Mouse (Mus musculus) kidney, postnatal 36 days (tissue): ENCODE measurements around the gene Rnf181.

ENCODE experiments used
- DNase-seq, 2 experiments: peaks; one replicate each; pipeline ENCODE4 v3.0.0; 2021 to 2022; ENCODE audit warnings: mixed read lengths in 2 of 2

Rnf181 gene

DNA sequence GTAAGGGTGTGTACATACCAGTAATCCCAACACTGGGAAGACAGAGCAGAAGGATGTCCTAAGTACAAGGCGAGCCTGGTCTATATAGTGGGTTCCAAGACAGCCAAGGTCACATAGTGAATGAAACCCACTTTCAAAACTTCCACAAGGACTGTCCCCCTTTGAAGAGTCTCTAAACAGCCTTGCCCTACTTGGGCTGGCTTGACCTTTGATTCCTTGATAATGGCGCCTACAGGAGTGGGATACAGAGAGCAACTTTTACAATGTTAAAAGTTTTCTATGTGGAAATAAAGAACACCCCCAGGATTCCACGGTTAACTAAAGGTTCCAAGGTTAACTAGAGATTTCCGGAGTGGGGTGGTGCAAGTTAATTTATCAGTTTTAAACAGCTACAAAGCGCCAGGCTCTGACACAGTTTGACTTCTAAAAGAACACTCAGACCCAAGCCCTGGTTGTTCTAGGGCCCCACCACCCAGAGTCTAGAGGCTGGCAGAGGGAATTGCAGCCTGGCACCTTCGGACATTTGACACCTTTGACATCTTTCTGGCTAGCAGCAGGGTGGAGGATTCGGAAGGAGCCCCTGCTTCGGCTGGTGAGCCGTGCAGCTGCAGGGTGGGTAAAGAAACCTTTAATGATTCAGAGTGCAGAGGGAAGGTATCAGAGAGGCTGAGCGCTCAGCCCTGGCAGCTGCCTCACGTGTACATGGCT lies 6.7 kb downstream of the Rnf181 start:
- DNase-seq: peak; percentile 62 to 75

DNA sequence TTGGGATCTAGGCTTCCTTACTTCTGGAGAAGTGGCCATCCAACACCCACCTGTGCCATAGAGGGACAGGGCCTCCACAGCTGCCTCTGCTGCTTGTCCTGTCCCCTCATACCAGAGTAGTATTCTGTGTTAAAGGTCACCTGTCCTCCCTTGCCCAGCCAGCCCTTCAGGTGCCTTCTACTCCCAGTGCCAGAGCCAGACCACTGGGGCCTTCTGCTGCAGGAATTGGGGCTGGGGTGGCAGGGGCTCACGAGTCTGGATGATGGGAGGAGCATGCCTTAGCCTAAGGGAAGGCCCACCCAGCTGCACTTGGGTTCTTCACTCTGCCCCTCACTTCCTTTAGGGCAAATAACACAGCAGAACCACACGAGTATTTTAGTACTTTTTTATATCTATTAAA lies 7.4 kb downstream of the Rnf181 start:
- DNase-seq: peak in 1 of 2 experiments; percentile 36

DNA sequence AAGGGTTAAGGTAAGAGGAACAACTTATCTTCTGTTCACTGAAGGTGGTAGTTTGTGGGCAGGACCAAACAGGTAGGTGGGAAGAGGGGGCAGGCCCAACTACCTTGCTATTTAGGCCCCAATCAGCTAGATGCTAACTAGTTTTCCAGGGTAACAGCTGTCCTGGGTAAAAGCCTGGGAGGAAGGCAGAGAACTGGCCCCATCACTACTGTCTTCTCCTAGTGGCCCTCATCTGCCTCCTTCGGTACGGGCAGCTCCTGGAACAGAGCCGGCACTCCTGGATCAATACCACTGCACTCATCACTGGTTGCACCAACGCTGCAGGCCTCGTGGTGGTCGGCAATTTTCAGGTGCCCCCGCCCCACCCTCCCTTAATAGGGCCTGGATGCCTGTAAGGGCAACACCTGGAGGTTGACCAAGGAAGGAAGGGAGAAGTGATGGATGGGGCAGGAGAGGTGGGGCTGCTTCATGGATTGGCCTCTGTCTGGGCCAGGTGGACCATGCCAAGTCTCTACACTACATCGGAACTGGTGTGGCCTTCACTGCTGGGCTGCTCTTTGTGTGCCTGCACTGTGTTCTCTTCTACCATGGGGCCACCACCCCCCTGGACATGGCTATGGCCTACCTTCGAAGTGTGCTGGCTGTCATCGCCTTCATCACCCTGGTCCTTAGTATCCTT lies 8.5 kb downstream of the Rnf181 start:
- DNase-seq: no peak

DNA sequence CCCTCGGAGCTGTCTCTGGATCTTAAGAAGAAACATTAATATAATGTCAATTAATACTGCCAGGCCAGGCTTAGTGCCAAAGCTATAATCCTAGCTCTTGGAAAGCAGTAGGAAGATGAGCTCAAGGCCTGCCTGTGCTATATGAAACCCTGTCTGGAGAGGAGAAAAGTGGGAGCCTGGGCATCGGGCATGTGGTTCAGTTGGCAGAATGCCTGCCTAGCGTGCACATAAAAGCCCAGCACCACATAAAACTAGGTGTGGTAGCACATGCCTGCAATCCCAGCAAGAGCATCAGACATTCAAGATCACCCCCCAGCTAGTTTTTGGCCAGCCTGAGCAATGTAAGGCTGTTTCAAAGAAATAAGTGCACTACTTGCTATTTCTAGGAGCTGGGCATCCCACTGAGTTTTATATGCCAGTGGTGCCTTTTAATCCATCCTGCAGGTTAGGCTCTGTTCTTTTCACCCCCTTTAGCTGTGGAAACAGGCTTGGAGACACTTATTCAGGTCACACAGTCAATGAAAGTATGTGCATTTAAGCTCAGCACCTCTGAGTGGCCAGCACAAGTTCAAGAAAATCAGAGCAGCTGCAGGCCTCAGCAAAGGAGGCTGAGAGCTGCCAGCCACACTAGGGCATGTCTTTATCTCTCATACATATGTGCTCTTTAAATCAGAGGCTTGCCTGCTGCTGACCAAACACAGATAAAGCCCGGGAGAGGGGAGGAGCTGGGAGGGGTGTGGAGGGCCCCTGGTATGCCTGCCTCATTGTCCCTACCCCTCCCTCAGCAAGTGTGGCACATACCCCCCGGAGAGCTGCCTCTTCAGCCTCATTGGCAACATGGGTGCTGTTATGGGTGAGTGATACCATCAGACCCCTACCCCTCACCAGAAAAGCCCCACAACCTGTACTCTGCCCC lies 9.3 kb downstream of the Rnf181 start:
- DNase-seq: peak; percentile 35 to 54

DNA sequence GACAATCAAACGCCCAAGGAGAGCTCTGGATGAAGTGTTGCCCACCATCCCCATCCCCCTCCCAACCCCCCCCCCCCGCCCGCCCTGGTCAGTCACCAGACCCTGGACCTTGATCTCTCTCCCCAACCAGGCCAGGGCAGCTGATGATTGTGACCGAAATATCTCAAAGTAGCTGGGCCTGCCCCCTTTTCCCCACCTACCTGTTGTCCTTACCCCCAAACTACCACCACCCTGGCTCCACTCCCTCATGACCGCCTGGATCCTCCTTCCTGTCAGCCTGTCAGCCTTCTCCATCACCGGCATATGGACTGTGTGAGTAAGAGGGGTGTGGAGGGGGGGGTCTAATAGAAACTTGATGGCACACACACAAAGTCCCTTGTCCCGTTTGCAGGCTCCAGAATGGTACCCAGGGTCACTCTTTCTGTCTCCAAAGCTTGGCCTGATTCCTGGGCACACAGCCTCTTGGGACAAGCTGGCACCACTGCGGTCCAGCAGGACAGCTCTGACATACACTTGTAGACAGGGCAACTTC lies 10.7 kb downstream of the Rnf181 start:
- peak; percentile 64 to 70 for DNase-seq

DNA sequence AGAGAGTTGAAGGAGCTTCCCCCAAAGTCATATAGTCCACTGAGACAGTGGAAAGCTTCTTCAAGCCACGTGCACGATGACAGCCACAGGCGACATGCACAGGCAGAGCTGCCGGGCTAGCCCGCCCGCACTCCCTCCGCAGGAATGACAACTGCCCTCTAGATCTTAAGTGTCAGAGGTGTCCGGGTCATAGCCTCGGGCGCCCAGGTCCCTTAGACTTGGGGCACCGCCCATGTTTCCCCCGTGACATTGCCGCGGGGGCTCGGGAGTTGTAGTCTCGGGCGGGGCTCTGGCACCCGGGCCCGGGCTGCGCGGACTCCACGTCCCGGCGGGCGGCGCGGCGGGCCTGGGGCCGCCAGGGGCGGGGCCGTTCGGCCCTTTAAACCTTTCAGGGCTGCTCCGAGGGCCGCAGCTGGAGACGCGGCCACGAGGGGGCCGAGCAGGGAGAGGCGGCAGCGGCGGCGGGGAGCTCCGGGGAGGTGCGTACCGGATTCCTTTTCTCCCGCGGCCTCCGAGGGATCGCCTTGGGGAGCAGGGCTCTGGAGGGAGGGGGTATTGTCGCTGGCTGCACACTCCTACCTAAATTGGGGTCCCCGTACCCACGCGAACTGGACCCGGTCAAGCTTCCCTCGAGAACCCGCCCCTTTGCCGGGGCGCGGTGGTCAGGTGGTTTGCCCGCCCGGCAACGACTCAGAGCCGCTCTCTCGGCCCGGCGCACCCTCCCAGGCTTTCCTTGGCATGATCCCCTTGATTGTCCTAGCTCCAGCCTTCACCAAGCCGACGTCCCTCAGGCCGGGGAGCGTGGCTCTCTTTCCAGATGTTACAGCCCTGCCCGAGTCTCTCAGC lies 11.5 kb downstream of the Rnf181 start, which contains the start of gene Tmem150a:
TSS of gene Tmem150a (plus strand) at position 382 of the 846 bp plus-strand sequence.
- DNase-seq: peak; percentile 94 to 95

DNA sequence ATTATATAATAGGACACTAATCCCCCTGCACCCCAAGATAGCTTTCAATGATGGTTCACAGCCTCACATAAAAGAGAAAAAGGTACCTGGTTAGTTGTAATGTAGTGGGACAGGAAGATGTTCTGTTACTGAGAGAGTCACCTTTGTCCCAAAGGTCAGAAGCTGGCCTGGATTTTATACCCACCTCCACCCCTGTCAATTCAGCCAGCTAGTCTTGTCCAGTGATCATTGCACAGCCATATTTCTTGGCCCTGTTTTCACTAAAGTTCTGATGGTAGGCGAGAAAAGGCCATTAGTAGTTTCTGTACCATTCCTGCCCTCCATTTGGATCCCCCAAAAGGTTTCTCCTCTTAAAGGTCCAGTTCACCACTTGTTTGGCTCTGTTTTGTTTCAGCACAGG lies 12.7 kb downstream of the Rnf181 start:
- DNase-seq: no peak

DNA sequence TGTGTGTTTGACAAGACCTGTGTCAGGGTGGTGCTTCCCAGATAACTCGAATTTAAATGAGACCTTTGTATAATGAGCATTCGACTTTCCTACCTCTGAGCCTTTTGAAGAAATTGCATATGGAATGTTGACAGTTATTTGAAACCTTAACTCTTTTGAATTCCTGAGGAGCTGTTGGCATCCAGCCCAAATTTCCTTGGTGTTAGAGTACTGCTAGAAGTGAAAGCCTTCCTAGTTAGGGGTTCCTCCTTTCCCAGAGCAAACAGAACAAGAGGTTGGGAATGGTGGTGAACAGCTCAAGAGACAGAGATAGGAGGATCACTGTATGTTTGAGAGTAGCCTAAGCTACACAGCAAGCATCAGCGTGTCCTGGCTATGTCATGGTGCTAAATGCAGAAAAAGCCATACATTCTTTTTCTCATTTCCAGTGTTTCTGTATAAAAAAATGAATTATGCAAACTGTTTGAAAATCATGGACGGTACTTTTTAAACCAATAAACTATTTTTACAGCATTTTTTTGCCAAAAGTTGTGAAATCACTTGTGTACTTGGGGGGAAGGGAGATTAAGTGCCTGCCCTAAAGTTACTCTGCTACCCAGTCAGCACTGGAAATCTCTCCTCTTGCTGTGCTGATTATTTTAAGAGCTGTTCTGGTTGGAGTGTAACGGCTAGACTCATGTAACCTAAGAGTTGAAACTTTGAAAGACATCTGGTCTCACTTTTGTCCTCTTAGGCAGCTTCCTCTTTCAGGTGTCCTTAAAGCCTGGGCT lies 13.9 kb downstream of the Rnf181 start:
- DNase-seq: peak; percentile 48 to 69

DNA sequence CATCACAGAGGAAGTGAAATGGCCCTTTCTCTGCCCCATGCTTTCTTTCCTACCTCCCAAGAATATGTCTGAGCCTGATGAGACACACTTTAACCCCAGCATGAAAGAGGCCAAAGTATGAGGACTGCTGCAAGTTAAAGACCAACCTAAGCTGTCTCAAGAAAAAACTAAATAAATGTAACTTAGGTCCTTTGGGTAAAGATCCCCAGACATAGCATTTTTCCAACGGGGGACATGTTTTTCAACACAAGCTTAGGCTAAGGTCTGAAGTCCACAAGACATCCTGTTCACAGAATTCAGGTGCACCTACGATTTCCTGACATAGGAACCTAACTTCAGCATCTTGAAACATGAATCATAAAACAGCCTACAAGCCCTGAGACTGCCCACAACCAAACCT lies 16.5 kb downstream of the Rnf181 start:
- peak; percentile 5 to 55 for DNase-seq

DNA sequence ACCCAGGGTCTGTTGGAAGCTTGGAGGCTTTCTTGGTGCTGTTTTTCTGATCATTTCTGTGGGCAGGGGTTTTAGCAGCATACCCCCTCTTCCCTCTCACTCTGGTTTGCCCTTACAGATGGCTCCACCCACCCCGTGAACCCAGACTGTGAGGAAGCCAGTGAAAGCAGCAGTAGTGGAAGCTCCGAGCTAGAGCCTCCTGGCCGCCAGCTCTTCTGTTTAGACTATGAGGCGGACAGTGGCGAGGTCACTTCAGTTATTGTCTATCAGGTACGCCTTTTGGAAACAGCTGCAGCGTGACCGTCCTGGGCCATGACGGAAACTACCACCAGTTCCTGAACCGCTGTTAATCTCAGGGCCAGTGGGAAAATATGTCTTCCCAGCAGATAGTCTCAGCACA lies 18.3 kb downstream of the Rnf181 start:
- DNase-seq: peak; percentile 68 to 69

DNA sequence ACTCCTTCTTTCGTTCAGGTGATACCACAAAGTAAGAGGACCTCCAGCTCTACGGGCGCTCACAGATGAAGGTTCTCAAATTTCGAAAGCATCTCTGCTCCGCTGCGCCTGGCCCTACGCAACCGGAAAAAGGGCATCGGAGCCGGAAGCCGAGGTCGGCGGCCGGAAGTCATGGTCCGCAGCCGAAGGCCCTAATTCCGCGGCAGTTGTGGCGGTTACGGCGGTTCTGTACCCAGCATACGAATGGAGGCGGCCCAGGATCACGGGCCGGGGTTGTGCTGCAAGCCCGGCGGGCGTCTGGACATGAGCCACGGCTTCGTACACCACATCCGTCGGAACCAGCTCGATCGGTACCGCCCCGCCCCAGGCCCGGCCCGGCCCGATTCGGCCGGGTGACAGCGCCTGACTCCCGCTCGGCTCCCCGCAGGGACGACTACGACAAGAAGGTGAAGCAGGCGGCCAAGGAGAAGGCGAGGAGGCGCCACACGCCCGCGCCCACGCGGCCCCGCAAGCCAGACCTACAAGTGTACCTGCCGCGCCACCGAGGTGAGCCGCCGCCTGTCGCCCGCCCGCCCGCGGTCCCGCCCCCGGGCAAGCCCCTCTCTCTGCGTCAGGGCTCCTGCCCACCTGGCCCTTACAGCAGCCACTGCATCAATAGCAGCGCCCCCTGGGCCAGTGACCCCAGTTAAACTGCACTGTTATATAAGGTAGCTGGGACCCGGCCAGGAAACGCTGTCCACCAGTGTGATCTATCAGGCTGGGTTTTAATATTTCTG lies 19.4 kb downstream of the Rnf181 start, which contains the start of gene 0610030E20Rik:
TSS of gene 0610030E20Rik (plus strand) at position 152 of the 776 bp plus-strand sequence.
- DNase-seq: peak; percentile 94

DNA sequence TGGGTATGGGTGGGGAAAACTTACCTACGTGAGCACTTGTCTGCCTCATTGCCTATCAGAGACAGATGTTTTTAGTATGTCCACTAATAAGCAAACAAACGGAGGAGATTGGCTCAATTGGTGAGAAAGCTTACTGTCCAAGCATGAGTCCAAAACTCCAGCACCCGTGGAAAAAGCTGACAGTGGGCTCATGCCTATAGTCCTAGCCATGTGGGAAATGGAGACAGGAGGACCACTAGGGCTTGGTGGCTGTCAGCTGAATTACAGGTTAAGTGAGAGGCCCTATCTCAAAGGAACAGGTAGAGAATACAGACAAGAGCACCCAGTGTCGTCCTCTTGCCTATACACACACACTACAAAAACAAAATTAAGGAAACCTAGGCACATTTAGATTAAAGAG lies 20.5 kb downstream of the Rnf181 start:
- no peak for DNase-seq

DNA sequence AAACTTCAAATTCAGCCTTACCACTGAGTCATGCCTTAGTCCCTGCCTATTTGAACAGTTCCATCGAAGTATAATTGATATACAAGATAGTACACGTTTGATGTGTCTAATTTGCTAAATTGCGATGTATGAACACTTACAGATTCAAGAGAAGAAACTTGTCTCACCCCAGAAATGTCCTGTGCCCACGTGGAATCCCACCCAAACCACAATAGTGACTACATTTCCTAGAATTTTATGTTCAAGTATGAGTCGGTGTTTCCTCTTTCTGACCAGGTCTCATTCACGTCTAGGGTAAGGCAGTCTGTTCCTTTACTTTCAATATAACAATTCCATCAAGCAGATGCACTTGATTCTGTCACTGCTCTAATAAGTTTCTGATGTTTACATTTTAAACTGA lies 21.1 kb downstream of the Rnf181 start:
- DNase-seq: no peak

DNA sequence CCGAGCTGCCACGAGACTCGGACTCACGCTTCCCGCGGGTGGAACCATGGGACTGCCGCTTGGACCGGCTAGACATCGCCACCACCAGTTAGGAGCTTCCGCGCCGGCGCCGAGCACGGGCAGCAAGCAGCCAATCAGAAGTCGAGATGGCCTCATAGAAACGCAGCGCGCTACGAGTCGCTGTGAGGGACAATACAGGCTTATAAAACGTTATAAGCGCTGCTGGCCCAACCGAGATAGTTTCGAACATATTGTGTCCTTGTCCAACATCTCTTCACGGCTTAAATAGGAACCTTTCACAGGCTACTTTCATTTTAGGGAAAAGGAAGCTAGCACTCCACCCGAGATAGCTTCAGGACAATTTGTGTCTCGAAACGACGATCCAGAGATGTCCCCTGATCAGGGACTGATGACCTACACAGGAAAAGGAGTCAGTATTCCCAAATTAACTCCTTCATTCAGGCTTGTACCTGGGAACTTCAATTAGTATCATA lies 21.6 kb downstream of the Rnf181 start, which contains the start of gene Usp39:
TSS of gene Usp39 (minus strand) at position 111 of the 494 bp plus-strand sequence.
- peak; percentile 97 for DNase-seq

DNA sequence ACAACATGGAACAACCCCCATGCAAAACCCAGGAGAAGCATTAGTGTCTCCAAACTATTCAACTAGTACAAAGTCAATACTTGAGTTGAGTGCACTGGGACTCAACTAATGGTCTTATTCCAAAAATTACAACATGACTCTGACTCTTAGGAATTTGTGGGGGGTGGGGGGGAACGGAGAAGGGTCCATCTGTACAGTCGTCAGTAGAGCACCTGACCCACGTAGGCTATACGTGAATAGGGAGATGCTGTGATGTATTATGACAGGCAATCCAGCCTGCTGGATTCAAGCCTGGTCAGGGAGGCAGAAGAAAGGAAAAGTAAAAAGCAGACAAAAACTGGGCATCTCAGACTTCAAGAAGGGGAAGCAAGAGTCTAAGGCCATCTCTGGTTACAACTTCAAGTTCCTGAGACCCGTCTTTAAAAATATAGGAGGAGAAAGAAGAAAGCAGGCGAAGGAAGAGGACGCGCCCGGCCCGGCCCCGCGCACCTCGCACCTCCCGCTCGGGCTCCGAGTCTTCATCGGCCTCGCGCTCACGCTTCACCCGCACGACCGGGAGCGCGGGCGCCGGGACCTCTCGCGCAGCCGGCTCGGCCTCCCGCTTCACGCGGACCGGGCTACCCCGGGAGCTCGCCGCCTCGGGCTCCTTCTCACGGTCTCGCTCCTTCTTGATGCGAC lies 22.2 kb downstream of the Rnf181 start:
- no peak for DNase-seq

DNA sequence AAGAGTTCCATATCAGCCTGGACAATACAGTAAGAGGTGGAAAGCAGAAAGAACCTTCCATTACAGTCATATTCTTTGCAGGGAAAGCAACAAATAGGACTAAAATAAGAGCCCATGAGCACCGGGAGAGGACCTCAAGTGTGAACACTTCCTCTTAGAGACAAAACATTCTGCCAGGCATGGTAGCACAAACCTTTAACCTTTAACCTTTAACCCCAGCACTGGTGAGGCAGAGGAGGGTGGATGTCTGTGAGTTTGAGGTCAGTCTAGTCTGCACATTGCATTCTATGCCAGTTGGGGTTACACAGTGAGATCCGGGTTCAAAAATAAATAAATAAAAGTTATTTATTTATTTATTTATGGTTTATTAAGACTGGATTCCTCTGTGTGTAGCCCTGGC lies 26.3 kb downstream of the Rnf181 start:
- DNase-seq: peak in 1 of 2 experiments; percentile 46

DNA sequence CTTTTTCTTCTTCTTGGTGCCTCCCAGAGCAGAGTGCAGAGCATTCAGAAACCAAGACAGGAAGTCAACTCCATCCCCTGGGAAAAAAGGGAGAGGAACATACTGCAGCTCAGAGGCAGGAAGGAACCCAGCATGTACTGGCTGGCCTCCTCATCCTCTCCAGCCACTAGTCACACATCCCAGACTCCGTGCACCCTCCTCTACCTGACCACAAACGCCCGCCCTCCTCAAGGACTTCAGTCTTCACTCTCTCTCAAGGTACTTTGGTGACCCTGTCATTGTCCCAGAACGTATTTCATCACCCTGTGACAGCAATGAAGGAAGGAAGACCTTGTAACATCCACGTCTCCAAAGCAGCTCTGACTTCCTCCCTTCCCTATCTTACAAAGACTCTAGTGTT lies 33.6 kb downstream of the Rnf181 start:
- DNase-seq: no peak

DNA sequence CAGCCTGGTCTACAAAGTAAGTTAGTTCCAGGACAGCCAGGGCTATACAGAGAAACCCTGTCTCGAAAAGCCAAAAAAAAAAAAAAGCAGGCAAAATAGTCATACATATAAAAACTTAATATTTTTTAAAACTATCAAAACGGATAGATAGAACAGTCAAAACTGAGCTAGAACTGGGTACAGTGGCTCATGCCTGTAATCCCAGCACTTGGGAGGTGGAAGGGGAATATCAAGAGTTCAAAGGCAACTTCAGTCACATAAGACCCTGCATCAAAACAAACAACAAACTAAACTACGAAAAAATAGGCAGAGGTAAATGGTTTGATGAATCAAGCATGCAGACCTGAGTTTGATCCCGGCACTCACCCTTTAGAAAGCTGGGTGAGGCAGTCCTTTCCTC lies 36.6 kb downstream of the Rnf181 start:
- DNase-seq: no peak

DNA sequence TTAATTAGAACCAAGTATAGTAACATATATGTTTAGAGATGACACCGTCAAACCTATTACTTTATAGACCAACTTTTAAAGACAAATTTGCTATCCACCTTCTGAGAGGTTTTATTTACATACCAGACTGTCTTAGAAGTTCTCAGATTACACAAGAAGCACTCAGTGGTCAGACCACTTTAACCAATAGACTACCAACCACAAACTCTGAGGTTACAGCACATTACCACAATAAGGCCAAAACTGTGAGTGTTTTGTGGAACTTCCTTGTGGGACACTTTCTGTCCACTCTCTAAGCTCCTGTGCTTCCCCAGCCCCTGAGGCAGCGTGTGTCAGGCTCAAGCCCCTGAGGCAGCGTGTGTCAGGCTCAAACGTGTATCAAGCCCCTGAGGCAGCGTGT lies 37.7 kb downstream of the Rnf181 start:
- DNase-seq: no peak
